Mouse (Mus musculus): Measurements from ENCODE around the gene Gpbar1. TPM values are rescaled to one million over a fixed set of nuclear protein-coding genes. Genes with fewer than 3 reads are reported as not detected.

Gpbar1 gene
- 0.20 and 0.21 TPM in 2 replicates for polyA plus RNA-seq (2014; fragmentation: Nextera tagmentation; extraction: Ambion mirVana)

GRCm38 (mm10) chr1:74278538-74278937 is at the start of gene Gpbar1:
Gene Gpbar1, plus strand, starts transcription at chr1:74278550.
- H3K27me3 ChIP-seq (replicated peaks; ENCODE audit: control insufficient read depth, insufficient read depth, low read length), result no peaks in the 10 kb centered on the region
- H3K4me3 ChIP-seq (ENCODE audit: low read depth, low read length), result no peak within 1 kb of the TSS
- no peak within 1 kb of the TSS for H3K9ac ChIP-seq (ENCODE audit: low read depth, low read length)
- WGBS, result 95% methylated on average over 10 of the region's 10 CpGs
- 0 out of 2 replicates have a peak, but pooled peaks cover 9% of the 10 kb centered on the region for H3K4me1 ChIP-seq (ENCODE audit: control insufficient read depth, insufficient read depth, low read length)
- ATAC-seq (ENCODE audit: low read depth), result no peak
- H3K36me3 ChIP-seq (ENCODE audit: control insufficient read depth, insufficient read depth, low read length), result peaks cover 45% of the 10 kb centered on the region
- no peaks in the 10 kb centered on the region for H3K9me3 ChIP-seq (ENCODE audit: control insufficient read depth, low read length)
- DNase-seq (ENCODE audit: low spot score), result no peak
- no peak within 1 kb of the TSS for H3K4me2 ChIP-seq (ENCODE audit: low read depth, low read length)
- H3K27ac ChIP-seq (replicated peaks; ENCODE audit: low read depth, low read length), result no peak within 1 kb of the TSS

DNA sequence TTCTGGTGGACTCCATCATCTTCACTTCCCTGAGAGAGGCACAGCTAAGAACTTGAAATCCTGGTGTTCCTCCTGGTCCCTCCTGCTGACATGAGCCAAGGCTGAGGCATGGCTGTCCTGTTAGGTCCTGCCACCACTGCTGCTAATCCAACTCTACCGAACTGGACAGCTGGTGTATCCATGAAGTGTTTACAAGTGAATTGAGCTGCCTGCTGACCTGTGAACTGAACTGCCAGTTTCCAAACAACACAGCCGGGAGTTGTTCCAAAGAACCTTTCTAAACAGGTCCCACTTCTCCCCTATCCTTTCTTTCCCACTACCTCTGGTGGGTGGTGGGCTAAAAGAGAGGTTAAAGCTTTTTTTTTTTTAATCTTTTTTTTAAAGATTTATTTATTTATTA is 48.4 kb upstream of the Gpbar1 start:
- ATAC-seq (ENCODE audit: low read depth) (no peak), DNase-seq (ENCODE audit: low spot score) (no peak)
- WGBS, result 76% methylated on average over 2 of the region's 2 CpGs
- H3K27ac ChIP-seq (replicated peaks; ENCODE audit: low read depth, low read length), result no peak overlapping the region
- H3K9me3 ChIP-seq (ENCODE audit: control insufficient read depth, low read length), result no peaks in the 10 kb centered on the region
- no peaks in the 10 kb centered on the region for H3K36me3 ChIP-seq (ENCODE audit: control insufficient read depth, insufficient read depth, low read length)
- no peaks in the 10 kb centered on the region for H3K27me3 ChIP-seq (replicated peaks; ENCODE audit: control insufficient read depth, insufficient read depth, low read length)
- no peak overlapping the region for H3K9ac ChIP-seq (ENCODE audit: low read depth, low read length)
- H3K4me2 ChIP-seq (ENCODE audit: low read depth, low read length), result no peak overlapping the region
- no peaks in the 10 kb centered on the region for H3K4me1 ChIP-seq (ENCODE audit: control insufficient read depth, insufficient read depth, low read length)
- H3K4me3 ChIP-seq (ENCODE audit: low read depth, low read length), result no peak overlapping the region

DNA sequence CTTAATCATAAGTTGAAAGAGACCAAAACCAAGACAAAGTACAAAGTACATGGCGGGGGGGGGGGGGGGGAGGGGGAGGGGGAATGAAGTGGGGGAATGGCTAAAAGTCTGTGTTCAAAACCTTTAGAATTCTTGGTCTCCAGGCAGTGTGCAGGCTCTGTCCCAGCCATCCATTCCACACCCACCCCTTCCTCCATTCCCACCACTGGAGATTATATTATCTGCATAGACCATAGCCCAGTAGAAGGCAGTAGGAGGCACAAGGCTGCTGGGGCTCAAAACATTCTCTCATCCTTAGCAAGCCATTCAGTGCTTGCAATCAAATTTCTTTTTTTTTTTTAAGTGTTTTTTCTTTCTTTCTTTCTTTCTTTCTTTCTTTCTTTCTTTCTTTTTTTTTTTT is 47.4 kb upstream of the Gpbar1 start:
- no peak overlapping the region for H3K27ac ChIP-seq (replicated peaks; ENCODE audit: low read depth, low read length)
- no peaks in the 10 kb centered on the region for H3K9me3 ChIP-seq (ENCODE audit: control insufficient read depth, low read length)
- WGBS, result 50% methylated on average over 1 of the region's 1 CpGs
- H3K27me3 ChIP-seq (replicated peaks; ENCODE audit: control insufficient read depth, insufficient read depth, low read length), result no peaks in the 10 kb centered on the region
- H3K4me2 ChIP-seq (ENCODE audit: low read depth, low read length), result no peak overlapping the region
- H3K4me1 ChIP-seq (ENCODE audit: control insufficient read depth, insufficient read depth, low read length), result no peaks in the 10 kb centered on the region
- DNase-seq (ENCODE audit: low spot score) (no peak), ATAC-seq (ENCODE audit: low read depth) (no peak)
- H3K36me3 ChIP-seq (ENCODE audit: control insufficient read depth, insufficient read depth, low read length), result no peaks in the 10 kb centered on the region
- H3K4me3 ChIP-seq (ENCODE audit: low read depth, low read length), result no peak overlapping the region
- H3K9ac ChIP-seq (ENCODE audit: low read depth, low read length), result no peak overlapping the region

- Histone ChIP-seq H3K27me3 (replicated peaks; ENCODE audit: control insufficient read depth, insufficient read depth, low read length) (no peaks in the 10 kb centered on the region), H3K9me3 (ENCODE audit: control insufficient read depth, low read length) (no peaks in the 10 kb centered on the region), H3K9ac (ENCODE audit: low read depth, low read length) (peak within 1 kb of the TSS; percentile 91), H3K27ac (replicated peaks; ENCODE audit: low read depth, low read length) (peak within 1 kb of the TSS; percentile 88), H3K4me2 (ENCODE audit: low read depth, low read length) (peak within 1 kb of the TSS; percentile 90), H3K4me3 (ENCODE audit: low read depth, low read length) (peak within 1 kb of the TSS; percentile 95), H3K36me3 (ENCODE audit: control insufficient read depth, insufficient read depth, low read length) (no peaks in the 10 kb centered on the region), H3K4me1 (ENCODE audit: control insufficient read depth, insufficient read depth, low read length) (peaks cover 32% of the 10 kb centered on the region)
- peak; percentile 93 for ATAC-seq (ENCODE audit: low read depth)
- 2% methylated on average over 50 of the region's 55 CpGs for WGBS
- peak; percentile 96 for DNase-seq (ENCODE audit: low spot score)
Observed at GRCm38 (mm10) chr1:74235938-74236589, 42.3 kb upstream of the Gpbar1 start, which contains the start of gene Arpc2. Gene Arpc2, plus strand, starts transcription at chr1:74236084.

DNA sequence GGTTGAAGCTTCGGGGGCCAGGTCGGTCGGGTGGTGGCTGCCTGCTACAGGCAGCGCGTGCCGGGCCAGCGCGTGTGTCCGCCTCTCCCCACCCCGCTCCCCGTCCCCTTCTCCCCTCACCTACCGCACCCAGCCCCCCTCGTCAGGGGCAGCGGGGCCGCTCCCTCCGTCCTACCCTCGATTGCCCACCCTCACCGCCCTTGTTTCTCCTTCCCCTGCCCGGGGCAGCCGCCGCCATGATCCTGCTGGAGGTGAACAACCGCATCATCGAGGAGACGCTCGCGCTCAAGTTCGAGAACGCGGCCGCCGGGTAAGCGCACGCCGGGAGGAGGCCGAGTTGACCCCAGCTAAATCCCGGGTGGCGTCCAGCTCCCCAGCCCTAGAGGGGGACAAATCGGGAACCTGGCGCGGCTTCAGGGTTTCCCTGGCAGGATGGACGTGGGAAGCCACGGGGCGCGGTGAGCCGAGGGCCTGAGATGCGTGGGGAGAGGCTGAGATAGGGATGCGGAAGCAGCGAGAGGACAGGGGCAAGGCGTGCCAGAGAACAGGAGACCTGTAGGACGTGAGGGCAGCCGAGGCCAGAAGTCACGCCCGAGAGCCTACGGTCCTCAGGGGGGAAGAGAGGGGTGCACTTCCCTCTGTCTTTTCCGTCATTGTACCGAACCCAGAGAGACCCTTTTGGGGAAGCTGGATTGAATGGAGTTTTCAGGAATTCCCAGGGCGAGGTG is 41.6 kb upstream of the Gpbar1 start:
- Histone ChIP-seq H3K9ac (ENCODE audit: low read depth, low read length) (peak overlapping the region; percentile 91), H3K4me1 (ENCODE audit: control insufficient read depth, insufficient read depth, low read length) (peaks cover 32% of the 10 kb centered on the region), H3K36me3 (ENCODE audit: control insufficient read depth, insufficient read depth, low read length) (no peaks in the 10 kb centered on the region), H3K27me3 (replicated peaks; ENCODE audit: control insufficient read depth, insufficient read depth, low read length) (no peaks in the 10 kb centered on the region), H3K27ac (replicated peaks; ENCODE audit: low read depth, low read length) (peak overlapping the region; percentile 88), H3K4me2 (ENCODE audit: low read depth, low read length) (peak overlapping the region; percentile 90), H3K9me3 (ENCODE audit: control insufficient read depth, low read length) (no peaks in the 10 kb centered on the region), H3K4me3 (ENCODE audit: low read depth, low read length) (peak overlapping the region; percentile 95)
- peak; percentile 20 for ATAC-seq (ENCODE audit: low read depth)
- 0% methylated on average over 22 of the region's 57 CpGs for WGBS
- no peak for DNase-seq (ENCODE audit: low spot score)

GRCm38 (mm10) chr1:74237671-74238070 is 40.7 kb upstream of the Gpbar1 start:
- Histone ChIP-seq H3K27me3 (replicated peaks; ENCODE audit: control insufficient read depth, insufficient read depth, low read length) (no peaks in the 10 kb centered on the region), H3K36me3 (ENCODE audit: control insufficient read depth, insufficient read depth, low read length) (0 out of 2 replicates have a peak, but pooled peaks cover 6% of the 10 kb centered on the region), H3K9ac (ENCODE audit: low read depth, low read length) (peak overlapping the region; percentile 91), H3K4me3 (ENCODE audit: low read depth, low read length) (peak overlapping the region; percentile 95), H3K27ac (replicated peaks; ENCODE audit: low read depth, low read length) (peak overlapping the region; percentile 31; the same call in 1 of the 2 replicates), H3K4me1 (ENCODE audit: control insufficient read depth, insufficient read depth, low read length) (peaks cover 32% of the 10 kb centered on the region), H3K9me3 (ENCODE audit: control insufficient read depth, low read length) (no peaks in the 10 kb centered on the region), H3K4me2 (ENCODE audit: low read depth, low read length) (peak overlapping the region; percentile 90)
- WGBS, result 22% methylated on average over 5 of the region's 5 CpGs
- no peak for ATAC-seq (ENCODE audit: low read depth)
- no peak for DNase-seq (ENCODE audit: low spot score)

- Histone ChIP-seq H3K4me2 (ENCODE audit: low read depth, low read length) (peak overlapping the region; percentile 90), H3K9me3 (ENCODE audit: control insufficient read depth, low read length) (no peaks in the 10 kb centered on the region), H3K27me3 (replicated peaks; ENCODE audit: control insufficient read depth, insufficient read depth, low read length) (no peaks in the 10 kb centered on the region), H3K4me1 (ENCODE audit: control insufficient read depth, insufficient read depth, low read length) (peaks cover 32% of the 10 kb centered on the region), H3K4me3 (ENCODE audit: low read depth, low read length) (peak overlapping the region; percentile 95), H3K27ac (replicated peaks; ENCODE audit: low read depth, low read length) (peak overlapping the region; percentile 31; the same call in 1 of the 2 replicates), H3K36me3 (ENCODE audit: control insufficient read depth, insufficient read depth, low read length) (0 out of 2 replicates have a peak, but pooled peaks cover 6% of the 10 kb centered on the region), H3K9ac (ENCODE audit: low read depth, low read length) (peak overlapping the region; percentile 91)
- DNase-seq (ENCODE audit: low spot score) (peak; percentile 47), ATAC-seq (ENCODE audit: low read depth) (no peak)
- 53% methylated on average over 1 of the region's 1 CpGs for whole genome bisulfite sequencing
Observed at GRCm38 (mm10) chr1:74238136-74238535, 40.2 kb upstream of the Gpbar1 start.

GRCm38 (mm10) chr1:74239162-74239561 is 39.2 kb upstream of the Gpbar1 start:
- no peak for ATAC-seq (ENCODE audit: low read depth)
- H3K36me3 ChIP-seq (ENCODE audit: control insufficient read depth, insufficient read depth, low read length), result 0 out of 2 replicates have a peak, but pooled peaks cover 6% of the 10 kb centered on the region
- 56% methylated on average over 7 of the region's 7 CpGs for WGBS
- H3K9me3 ChIP-seq (ENCODE audit: control insufficient read depth, low read length), result no peaks in the 10 kb centered on the region
- H3K4me1 ChIP-seq (ENCODE audit: control insufficient read depth, insufficient read depth, low read length), result peaks cover 32% of the 10 kb centered on the region
- H3K4me3 ChIP-seq (ENCODE audit: low read depth, low read length), result no peak overlapping the region; the same call in 1 of the 2 replicates
- no peak for DNase-seq (ENCODE audit: low spot score)
- H3K4me2 ChIP-seq (ENCODE audit: low read depth, low read length), result peak overlapping the region; percentile 90
- no peak overlapping the region for H3K27ac ChIP-seq (replicated peaks; ENCODE audit: low read depth, low read length)
- H3K27me3 ChIP-seq (replicated peaks; ENCODE audit: control insufficient read depth, insufficient read depth, low read length), result no peaks in the 10 kb centered on the region
- 0 out of 2 replicates have a peak overlapping the region, but pooled peaks have one; percentile 34 for H3K9ac ChIP-seq (ENCODE audit: low read depth, low read length)

All from embryonic facial prominence, embryonic 14.5 days (tissue).